In genomic region chr3:106547924-106548539, GRCm38 (mm10) we compare ENCODE assay signal across 8 mouse cellular contexts. TPM values are rescaled to one million over a fixed set of nuclear protein-coding genes. Genes with fewer than 3 reads are reported as not detected.
DNase-seq lines count a peak whose midpoint lies in the region; ATAC-seq and TF ChIP-seq lines count a peak whose summit lies in the region.

No protein-coding gene starts in this region.

- peak overlapping the region; percentile 83 for H3K4me2 ChIP-seq in liver, embryonic 16.5 days (ENCODE audit: low read depth, low read length)

- peak; percentile 6 to 8 for DNase-seq in spleen, adult 2 months (ENCODE audit: low read depth in 1 of 2, low spot score in 2 of 2)
- DNase-seq in spleen, postnatal 10 days (ENCODE audit: low spot score in 2 of 2) = no peak
- DNase-seq in right cerebral cortex, adult 2 months (ENCODE audit: low spot score in 2 of 2) = no peak
- DNase-seq in left cerebral cortex, postnatal 36 days (ENCODE audit: low spot score in 2 of 2) = no peak

- H3K27me3 ChIP-seq in spleen, adult 2 months (ENCODE audit: control insufficient read depth, insufficient read depth, low read length) = no peaks in the 10 kb centered on the region
- H3K27me3 ChIP-seq in liver, embryonic 16.5 days (ENCODE audit: control insufficient read depth, insufficient read depth, low read depth, low read length) = no peaks in the 10 kb centered on the region

- H3K9me3 ChIP-seq in liver, embryonic 16.5 days (replicated peaks; ENCODE audit: control insufficient read depth, low read length) = no peaks in the 10 kb centered on the region

- H3K4me3 ChIP-seq in spleen, adult 2 months (ENCODE audit: extremely low read depth, insufficient read depth, insufficient read length) = peak overlapping the region; percentile 91
- peak overlapping the region; percentile 91 for H3K4me3 ChIP-seq in embryonic fibroblast, embryonic 13.5 days (ENCODE audit: insufficient read depth, low read length)
- peak overlapping the region; percentile 94 for H3K4me3 ChIP-seq in liver, embryonic 16.5 days (ENCODE audit: low read depth, low read length)
- peak overlapping the region; percentile 83 for H3K4me3 ChIP-seq in olfactory bulb, adult 2 months (ENCODE audit: insufficient read depth, low read depth, low read length)

- peak overlapping the region; percentile 94 for H3K27ac ChIP-seq in spleen, adult 2 months (ENCODE audit: insufficient read depth, low read length)
- H3K27ac ChIP-seq in embryonic fibroblast, embryonic 13.5 days (ENCODE audit: insufficient read depth, low read length) = peak overlapping the region; percentile 65
- peak overlapping the region; percentile 94 for H3K27ac ChIP-seq in liver, embryonic 16.5 days (ENCODE audit: low read length)
- H3K27ac ChIP-seq in olfactory bulb, adult 2 months (ENCODE audit: insufficient read depth, low read depth, low read length) = peak overlapping the region; percentile 59

- peak; percentile 10 to 43; a peak in 3 of 4 replicates for ATAC-seq in hematopoietic stem cell, adult 5-6 weeks (replicated peaks in 1 of 2; ENCODE audit: insufficient read depth in 1 of 2, low FRiP score in 2 of 2, low TSS enrichment in 1 of 2, low read depth in 1 of 2, poor library complexity in 2 of 2, severe bottlenecking in 2 of 2)
- ATAC-seq in liver, embryonic 16.5 days (ENCODE audit: low read depth) = peak; percentile 28

- H3K36me3 ChIP-seq in spleen, adult 2 months (ENCODE audit: control insufficient read depth, insufficient read depth, low read length) = no peaks in the 10 kb centered on the region; the same call in 1 of the 2 replicates
- no peaks in the 10 kb centered on the region for H3K36me3 ChIP-seq in liver, embryonic 16.5 days (ENCODE audit: control insufficient read depth, insufficient read depth)

- intact Hi-C loops in left cerebral cortex, postnatal 36 days (cut with DNase I) = loop anchor here (2.0 kb wide), 1 partner anchor 175 kb away; no protein-coding TSS in a partner anchor

- TF ChIP-seq CTCF in spleen, adult 2 months (IDR thresholded peaks at IDR 0.05; ENCODE audit: extremely low read depth, insufficient read depth, insufficient read length, insufficient replicate concordance) = no peak
- TF ChIP-seq CTCF in embryonic fibroblast, embryonic 13.5 days (IDR thresholded peaks at IDR 0.05; ENCODE audit: borderline replicate concordance, insufficient read depth, low read length) = no peak
- TF ChIP-seq CTCF in olfactory bulb, adult 2 months (IDR thresholded peaks at IDR 0.05; ENCODE audit: insufficient read depth, low read depth, low read length) = no peak

- WGBS in spleen, adult 2 months = under 1% methylated on average over 27 of the region's 27 CpGs
- WGBS in liver, embryonic 16.5 days (ENCODE audit: insufficient replicate concordance) = 0% methylated on average over 27 of the region's 27 CpGs
- WGBS in olfactory bulb, adult 2 months = 0% methylated on average over 27 of the region's 27 CpGs

- H3K9ac ChIP-seq in liver, embryonic 16.5 days (ENCODE audit: low read depth, low read length) = peak overlapping the region; percentile 97

- peaks cover 12% of the 10 kb centered on the region for H3K4me1 ChIP-seq in spleen, adult 2 months (ENCODE audit: control insufficient read depth, insufficient read depth, insufficient read length)
- no peaks in the 10 kb centered on the region for H3K4me1 ChIP-seq in embryonic fibroblast, embryonic 13.5 days (ENCODE audit: control insufficient read depth, insufficient read depth, low read length)
- H3K4me1 ChIP-seq in liver, embryonic 16.5 days (ENCODE audit: control insufficient read depth, low read depth, low read length) = peaks cover 13% of the 10 kb centered on the region
- H3K4me1 ChIP-seq in olfactory bulb, adult 2 months (ENCODE audit: control insufficient read depth, insufficient read depth, low read length) = no peaks in the 10 kb centered on the region

- peak; percentile 7; the same call in 1 of the 2 replicates for TF ChIP-seq POLR2A in spleen, adult 2 months (IDR thresholded peaks at IDR 0.05; ENCODE audit: low read depth, low read length)
- 0 out of 2 replicates have a peak, but pooled peaks have one; percentile 33 for TF ChIP-seq POLR2A in embryonic fibroblast, embryonic 13.5 days (IDR thresholded peaks at IDR 0.05; ENCODE audit: low read depth, low read length)
- TF ChIP-seq POLR2A in olfactory bulb, adult 2 months (IDR thresholded peaks at IDR 0.05; ENCODE audit: insufficient read depth, low read depth, low read length) = no peak

RNA-seq across cellular contexts. Expression of gene Cept1, which starts 0.4 kb away (rescaled TPM):
- polyA plus RNA-seq in spleen, adult 2 months (2012; rRNA removed) = 13.4 and 13.6 TPM in 2 replicates
- polyA plus RNA-seq in embryonic fibroblast, embryonic 13.5 days (2011; ENCODE audit: insufficient read length, low read depth, missing spikeins) = 61.6 and 76.7 TPM in 2 replicates
- 48.1 and 48.2 TPM in 2 replicates for total RNA-seq in hematopoietic stem cell, adult 5-6 weeks (2017)
- 31.9 and 33.0 TPM in 2 replicates for polyA plus RNA-seq in liver, embryonic 16.5 days (2015; fragmentation: Nextera tagmentation; extraction: Ambion mirVana)
- polyA plus RNA-seq in olfactory bulb, adult 2 months (2012; ENCODE audit: insufficient read depth, insufficient read length, low replicate concordance, missing spikeins) = not detected in 2 replicates
- total RNA-seq in left cerebral cortex, postnatal 36 days (2021) = 10 to 100 TPM; 40.7 to 45.3 TPM

RNA-seq across cellular contexts. Expression of gene Dram2, which starts 0.4 kb away (rescaled TPM):
- polyA plus RNA-seq in spleen, adult 2 months (2012; rRNA removed) = 12.7 and 16.1 TPM in 2 replicates
- 46.9 and 48.8 TPM in 2 replicates for polyA plus RNA-seq in embryonic fibroblast, embryonic 13.5 days (2011; ENCODE audit: insufficient read length, low read depth, missing spikeins)
- total RNA-seq in hematopoietic stem cell, adult 5-6 weeks (2017) = 21.7 and 28.5 TPM in 2 replicates
- 34.7 and 35.9 TPM in 2 replicates for polyA plus RNA-seq in liver, embryonic 16.5 days (2015; fragmentation: Nextera tagmentation; extraction: Ambion mirVana)
- not detected in 2 replicates for polyA plus RNA-seq in olfactory bulb, adult 2 months (2012; ENCODE audit: insufficient read depth, insufficient read length, low replicate concordance, missing spikeins)
- total RNA-seq in left cerebral cortex, postnatal 36 days (2021) = 10 to 100 TPM; 32.3 to 37.7 TPM

Comparison
In these comparisons a context has a peak if more than half of its experiments do, and no peak if none do; other contexts are left out.
1. DNase-seq: peak in spleen, adult 2 months (2 of 2); none in spleen, postnatal 10 days (0 of 2), right cerebral cortex, adult 2 months (0 of 2) and left cerebral cortex, postnatal 36 days (0 of 2).
2. RNA of gene Cept1, which starts 0.4 kb away (polyA plus RNA-seq): 61.6 to 76.7 TPM in embryonic fibroblast, embryonic 13.5 days, 31.9 to 33.0 TPM in liver, embryonic 16.5 days and 13.4 to 13.6 TPM in spleen, adult 2 months; not detected in olfactory bulb, adult 2 months; every median in the first group is over 10 times any median in the second.
3. Peak in every context shown above with its lines, with median percentiles within 50 percentile points of each other: H3K27ac ChIP-seq and H3K4me3 ChIP-seq.